Mouse (Mus musculus): ENCODE results near the gene Vegfb. TPM values are rescaled to one million over a fixed set of nuclear protein-coding genes. Genes with fewer than 3 reads are reported as not detected.

The Vegfb gene
- polyA plus RNA-seq, 1 experiment from 2014 or later, result 26.2 TPM

DNA sequence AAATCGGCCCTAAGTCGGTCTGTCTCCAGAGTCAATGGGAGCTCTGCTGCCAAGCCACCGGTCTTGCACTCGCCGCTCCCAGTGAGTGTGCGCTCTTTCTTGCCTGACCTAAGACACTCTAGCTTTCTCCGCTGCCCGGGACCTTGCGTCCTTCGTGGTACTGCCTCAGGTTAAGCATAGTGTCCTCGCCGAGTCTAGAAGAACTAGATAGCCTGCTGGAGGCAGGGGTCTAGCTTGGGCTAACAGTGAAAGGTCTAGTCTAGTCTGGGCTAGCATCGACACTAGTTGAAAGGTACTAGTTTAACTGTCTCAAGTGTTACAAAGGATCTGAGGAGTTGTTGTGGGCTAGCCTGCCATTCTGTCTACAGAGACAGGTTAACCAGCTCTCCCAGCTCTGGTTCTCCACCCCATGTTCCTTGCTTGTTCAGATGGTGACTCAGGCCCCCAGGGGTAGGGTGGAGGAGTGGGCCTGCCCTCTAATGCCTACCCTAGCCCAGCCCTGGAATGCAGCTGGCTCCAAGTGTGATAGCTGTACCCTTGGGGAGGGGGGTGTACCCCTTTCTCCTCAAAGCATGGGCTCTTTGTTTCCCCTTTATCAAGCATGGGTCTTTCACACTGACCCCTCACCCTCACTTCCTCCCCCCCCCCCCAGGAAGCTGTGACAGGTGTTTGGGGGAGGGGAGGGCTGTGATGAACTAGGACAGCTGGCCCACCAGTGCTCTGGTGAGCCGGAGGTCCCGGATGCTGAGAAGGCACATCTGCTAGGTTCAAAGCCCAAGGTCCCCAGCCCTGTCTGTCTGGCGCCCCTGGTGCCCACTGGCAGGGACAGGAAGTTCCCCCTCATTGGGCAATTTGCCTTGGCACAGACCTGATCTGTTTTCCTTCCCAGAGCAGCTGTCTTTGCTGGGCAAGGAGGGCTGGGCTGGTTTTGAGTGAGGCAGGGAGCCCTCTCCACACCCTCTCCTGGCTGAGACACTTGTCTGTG is 11.6 kb downstream of the Vegfb start, which contains the start of gene Plcb3:
TSS of gene Plcb3 (minus strand) at position 934 of the 985 bp plus-strand sequence.
- DNase-seq (ENCODE audit: low spot score) (peak; percentile 67), ATAC-seq (ENCODE audit: low FRiP score, low TSS enrichment) (no peak)
- WGBS, result under 1% methylated on average over 16 of the region's 16 CpGs
- H3K27ac ChIP-seq (replicated peaks), result peak within 1 kb of the TSS; percentile 93
- peaks cover 6% of the 10 kb centered on the region for H3K36me3 ChIP-seq (ENCODE audit: control insufficient read depth, insufficient read depth, low read length)
- H3K4me2 ChIP-seq (replicated peaks; ENCODE audit: low read depth), result peak within 1 kb of the TSS; percentile 74
- TF ChIP-seq CTCF (IDR thresholded peaks at IDR 0.05; ENCODE audit: low read depth) (peak; percentile 57), EP300 (optimal IDR thresholded peaks at IDR 0.05) (no peak)
- H3K27me3 ChIP-seq (ENCODE audit: control insufficient read depth, insufficient read depth, low read length), result no peaks in the 10 kb centered on the region
- peak within 1 kb of the TSS; percentile 69 for H3K9ac ChIP-seq (ENCODE audit: low read length)
- no peaks in the 10 kb centered on the region for H3K9me3 ChIP-seq (ENCODE audit: control insufficient read depth, low read length)
- H3K4me3 ChIP-seq (ENCODE audit: low read depth, low read length), result peak within 1 kb of the TSS; percentile 65
- peaks cover 4% of the 10 kb centered on the region for H3K4me1 ChIP-seq (replicated peaks; ENCODE audit: control insufficient read depth, insufficient read depth)

DNA sequence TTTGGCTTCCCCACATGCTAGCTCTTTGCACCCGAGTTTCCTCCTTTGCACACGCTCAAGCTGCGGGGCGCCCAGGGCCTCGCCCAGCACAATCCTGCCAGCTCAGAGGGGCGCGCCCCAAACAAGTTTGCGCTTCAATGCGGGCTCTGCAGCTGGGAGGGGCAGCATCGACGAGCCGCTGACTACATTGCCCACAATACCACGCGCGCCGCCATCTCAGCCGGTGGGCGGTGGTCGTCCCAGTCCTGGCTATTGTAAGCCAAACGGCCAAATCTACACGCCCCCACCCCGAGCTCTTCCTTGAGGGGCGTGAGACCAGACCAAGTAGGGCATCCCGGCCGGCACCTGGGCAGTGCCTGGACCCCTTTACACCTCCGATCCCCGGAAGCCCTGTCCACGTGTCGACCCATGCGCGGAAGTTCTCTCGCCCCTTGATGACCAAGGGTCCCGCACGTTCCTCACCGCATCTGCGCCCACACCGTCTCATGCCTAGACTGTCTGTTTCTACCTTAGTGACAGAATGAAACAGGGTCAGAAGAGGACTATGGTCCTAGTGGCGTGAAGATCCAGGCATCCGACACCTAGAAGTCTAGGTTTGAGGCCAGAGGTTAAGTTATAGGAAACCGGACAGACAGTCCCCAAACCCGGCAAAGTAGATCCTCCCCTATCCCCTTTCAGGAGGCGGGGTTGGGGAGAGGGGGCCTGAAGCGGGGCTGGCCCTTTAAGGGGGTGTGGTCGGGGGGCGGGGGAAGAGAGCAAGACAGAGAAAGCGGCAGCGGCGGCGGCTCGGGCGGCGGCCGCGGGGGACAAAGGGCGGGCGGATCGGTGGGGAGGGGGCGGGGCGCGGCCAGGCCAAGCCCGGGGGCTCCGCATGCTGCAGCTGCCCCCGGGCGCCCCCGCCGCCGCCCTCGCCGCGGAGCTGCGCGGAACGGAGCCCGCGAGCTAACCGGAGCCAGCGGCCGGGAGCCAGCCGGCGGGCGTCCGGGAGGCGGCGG is 12.9 kb downstream of the Vegfb start, which contains the start of gene Ppp1r14b:
TSS of gene Ppp1r14b (plus strand) at position 758 of the 995 bp plus-strand sequence.
- peak within 1 kb of the TSS; percentile 74 for H3K4me2 ChIP-seq (replicated peaks; ENCODE audit: low read depth)
- DNase-seq (ENCODE audit: low spot score), result peak; percentile 92
- H3K4me1 ChIP-seq (replicated peaks; ENCODE audit: control insufficient read depth, insufficient read depth), result peaks cover 13% of the 10 kb centered on the region
- peak within 1 kb of the TSS; percentile 93 for H3K27ac ChIP-seq (replicated peaks)
- H3K27me3 ChIP-seq (ENCODE audit: control insufficient read depth, insufficient read depth, low read length), result no peaks in the 10 kb centered on the region
- ATAC-seq (ENCODE audit: low FRiP score, low TSS enrichment), result peak; percentile 74
- H3K4me3 ChIP-seq (ENCODE audit: low read depth, low read length), result peak within 1 kb of the TSS; percentile 65
- WGBS, result 1% methylated on average over 46 of the region's 84 CpGs
- peak within 1 kb of the TSS; percentile 69 for H3K9ac ChIP-seq (ENCODE audit: low read length)
- no peak for TF ChIP-seq CTCF (IDR thresholded peaks at IDR 0.05; ENCODE audit: low read depth)
- no peak for TF ChIP-seq EP300 (optimal IDR thresholded peaks at IDR 0.05)
- peaks cover 6% of the 10 kb centered on the region for H3K36me3 ChIP-seq (ENCODE audit: control insufficient read depth, insufficient read depth, low read length)
- H3K9me3 ChIP-seq (ENCODE audit: control insufficient read depth, low read length), result no peaks in the 10 kb centered on the region

- H3K9ac ChIP-seq (ENCODE audit: low read length), result no peak overlapping the region
- H3K36me3 ChIP-seq (ENCODE audit: control insufficient read depth, insufficient read depth, low read length), result peaks cover 6% of the 10 kb centered on the region
- peaks cover 13% of the 10 kb centered on the region for H3K4me1 ChIP-seq (replicated peaks; ENCODE audit: control insufficient read depth, insufficient read depth)
- DNase-seq (ENCODE audit: low spot score) (no peak), ATAC-seq (ENCODE audit: low FRiP score, low TSS enrichment) (no peak)
- WGBS, result 31% methylated on average over 12 of the region's 12 CpGs
- TF ChIP-seq CTCF (IDR thresholded peaks at IDR 0.05; ENCODE audit: low read depth) (no peak), EP300 (optimal IDR thresholded peaks at IDR 0.05) (no peak)
- peak overlapping the region; percentile 93 for H3K27ac ChIP-seq (replicated peaks)
- H3K4me3 ChIP-seq (ENCODE audit: low read depth, low read length), result peak overlapping the region; percentile 65
- peak overlapping the region; percentile 74 for H3K4me2 ChIP-seq (replicated peaks; ENCODE audit: low read depth)
- H3K27me3 ChIP-seq (ENCODE audit: control insufficient read depth, insufficient read depth, low read length), result no peaks in the 10 kb centered on the region
- no peaks in the 10 kb centered on the region for H3K9me3 ChIP-seq (ENCODE audit: control insufficient read depth, low read length)
These were observed 13.8 kb downstream of the Vegfb start for GRCm38 (mm10) chr19:6973581-6974190.

GRCm38 (mm10) chr19:6972247-6972917 is 15.1 kb downstream of the Vegfb start:
- no peak overlapping the region for H3K4me2 ChIP-seq (replicated peaks; ENCODE audit: low read depth)
- peaks cover 10% of the 10 kb centered on the region for H3K4me1 ChIP-seq (replicated peaks; ENCODE audit: control insufficient read depth, insufficient read depth)
- no peaks in the 10 kb centered on the region for H3K9me3 ChIP-seq (ENCODE audit: control insufficient read depth, low read length)
- peak overlapping the region; percentile 56; the same call in 1 of the 2 replicates for H3K27ac ChIP-seq (replicated peaks)
- no peak for ATAC-seq (ENCODE audit: low FRiP score, low TSS enrichment)
- H3K36me3 ChIP-seq (ENCODE audit: control insufficient read depth, insufficient read depth, low read length), result no peaks in the 10 kb centered on the region
- TF ChIP-seq CTCF (IDR thresholded peaks at IDR 0.05; ENCODE audit: low read depth) (no peak), EP300 (optimal IDR thresholded peaks at IDR 0.05) (no peak)
- no peaks in the 10 kb centered on the region for H3K27me3 ChIP-seq (ENCODE audit: control insufficient read depth, insufficient read depth, low read length)
- 76% methylated on average over 13 of the region's 13 CpGs for WGBS
- no peak overlapping the region for H3K4me3 ChIP-seq (ENCODE audit: low read depth, low read length)
- H3K9ac ChIP-seq (ENCODE audit: low read length), result no peak overlapping the region
- no peak for DNase-seq (ENCODE audit: low spot score)

- H3K4me3 ChIP-seq (ENCODE audit: low read depth, low read length), result no peak overlapping the region
- ATAC-seq (ENCODE audit: low FRiP score, low TSS enrichment) (no peak), DNase-seq (ENCODE audit: low spot score) (no peak)
- H3K4me1 ChIP-seq (replicated peaks; ENCODE audit: control insufficient read depth, insufficient read depth), result peaks cover 10% of the 10 kb centered on the region
- no peak overlapping the region for H3K4me2 ChIP-seq (replicated peaks; ENCODE audit: low read depth)
- no peaks in the 10 kb centered on the region for H3K9me3 ChIP-seq (ENCODE audit: control insufficient read depth, low read length)
- 31% methylated on average over 6 of the region's 6 CpGs for WGBS
- H3K27me3 ChIP-seq (ENCODE audit: control insufficient read depth, insufficient read depth, low read length), result no peaks in the 10 kb centered on the region
- TF ChIP-seq EP300 (optimal IDR thresholded peaks at IDR 0.05), result no peak
- no peak for TF ChIP-seq CTCF (IDR thresholded peaks at IDR 0.05; ENCODE audit: low read depth)
- peak overlapping the region; percentile 56; the same call in 1 of the 2 replicates for H3K27ac ChIP-seq (replicated peaks)
- no peaks in the 10 kb centered on the region for H3K36me3 ChIP-seq (ENCODE audit: control insufficient read depth, insufficient read depth, low read length)
- no peak overlapping the region for H3K9ac ChIP-seq (ENCODE audit: low read length)
These were observed 15.8 kb downstream of the Vegfb start for GRCm38 (mm10) chr19:6971644-6972043.

All from stomach, postnatal 0 days (tissue).